Mouse (Mus musculus): ENCODE data around the gene Eif3k.

DNA sequence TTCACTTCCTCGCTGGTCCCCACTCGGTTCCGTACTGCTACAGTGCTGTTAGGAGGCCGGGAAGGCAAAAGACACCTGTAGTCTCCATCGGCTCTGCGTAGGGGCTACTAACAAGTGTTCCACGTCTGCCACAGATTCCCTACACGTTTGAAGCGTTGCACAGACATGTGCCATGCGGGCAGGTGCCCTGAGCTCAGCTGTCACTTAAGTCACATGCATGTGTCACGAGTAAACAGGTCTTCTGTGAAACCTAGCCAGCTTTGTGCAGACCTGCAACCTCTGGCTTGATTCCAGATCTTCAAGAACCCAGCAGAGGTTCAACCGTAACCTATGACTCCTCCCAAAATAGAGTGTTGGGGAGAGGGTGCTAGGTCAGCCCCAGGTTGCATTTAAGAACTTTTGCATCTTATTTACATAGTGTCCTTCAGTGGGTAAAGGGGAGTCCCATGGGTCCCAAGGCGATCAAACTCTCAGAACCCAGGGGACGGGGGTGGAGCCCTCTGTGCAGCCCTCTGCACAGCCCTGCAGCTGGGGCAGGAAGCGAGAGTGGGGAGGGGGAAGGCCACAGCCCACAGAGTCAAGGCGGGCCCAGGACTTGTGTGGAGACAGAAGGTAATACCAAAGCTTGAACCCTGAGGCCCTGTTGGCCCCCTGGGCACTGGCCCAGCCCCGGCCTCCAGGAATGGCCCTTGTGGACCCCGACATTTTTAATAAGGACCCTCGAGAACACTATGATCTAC, 780 bp upstream of the Eif3k start:
- TF ChIP-seq POLR2A (IDR thresholded peaks at IDR 0.05; ENCODE audit: borderline replicate concordance, low read depth, low read length), result no peak
- TF ChIP-seq CTCF (IDR thresholded peaks at IDR 0.05; ENCODE audit: low read depth, low read length), result no peak

All from bone marrow macrophage, adult 2 months (primary cell).